Mouse (Mus musculus) embryonic facial prominence, embryonic 13.5 days (tissue): ENCODE results near the gene Ak7. TPM values are rescaled to one million over a fixed set of nuclear protein-coding genes. Genes with fewer than 3 reads are reported as not detected.

Experiments used
- ATAC-seq: fragments of 200-750 bp; cut with Nextera tagmentation; 2 replicates; pipeline ENCODE4 v1.8.0; 2017; ENCODE audit warnings: low read depth; ENCODE audit not compliant: insufficient number of reproducible peaks, insufficient read depth, low FRiP score, low TSS enrichment
- H3K27ac ChIP-seq: fragments of 300-500 bp; sonication (generic); 2 replicates; pipeline ENCODE4 v1.5.1; 2015; ENCODE audit warnings: moderate library complexity, mild to moderate bottlenecking, inconsistent platforms
- H3K27me3 ChIP-seq: fragments of 300-500 bp; sonication (generic); 2 replicates; pipeline ENCODE4 v1.6.1; 2015; ENCODE audit warnings: mild to moderate bottlenecking, inconsistent platforms
- H3K36me3 ChIP-seq: fragments of 300-500 bp; sonication (generic); 2 replicates; pipeline ENCODE4 v1.6.1; 2015; ENCODE audit warnings: mild to moderate bottlenecking, inconsistent platforms
- H3K4me1 ChIP-seq: fragments of 300-500 bp; sonication (generic); 2 replicates; pipeline ENCODE4 v1.6.1; 2015; ENCODE audit warnings: inconsistent platforms
- H3K4me2 ChIP-seq: fragments of 300-500 bp; sonication (generic); 2 replicates; pipeline ENCODE4 v1.6.1; 2015; ENCODE audit warnings: moderate library complexity, mild to moderate bottlenecking, inconsistent platforms
- H3K4me3 ChIP-seq: fragments of 300-500 bp; sonication (generic); 2 replicates; pipeline ENCODE4 v1.5.1; 2015; ENCODE audit warnings: mild to moderate bottlenecking, inconsistent platforms
- H3K9ac ChIP-seq: fragments of 300-500 bp; sonication (generic); 2 replicates; pipeline ENCODE4 v1.6.1; 2015; ENCODE audit warnings: mild to moderate bottlenecking, inconsistent platforms
- H3K9me3 ChIP-seq: fragments of 300-500 bp; sonication (generic); 2 replicates; pipeline ENCODE4 v1.6.1; 2016; ENCODE audit warnings: inconsistent platforms
- WGBS: fragments of 180-500 bp; shearing (Covaris S2); methylation state at CpG from one replicate; pipeline ENCODE4 v1.1.7; 2015; ENCODE audit warnings: mixed read lengths; 5-methylcytosine and 5-hydroxymethylcytosine counted together
- polyA plus RNA-seq: library from polyadenylated mRNA; unstranded; fragments of >200 nt; fragmentation: Nextera tagmentation; extraction: Ambion mirVana; gene quantifications from 2 replicates; pipeline ENCODE4 v1.2.1, GENCODE M21; 2015

The Ak7 gene
- 0.45 and 0.63 TPM in 2 replicates for polyA plus RNA-seq

GRCm38 (mm10) chr12:105705799-105706487, at the start of gene Ak7:
Gene Ak7 (plus strand): TSS chr12:105705976.
- H3K27ac ChIP-seq: no peak within 1 kb of the TSS
- peak within 1 kb of the TSS; percentile 51 for H3K4me2 ChIP-seq
- H3K9ac ChIP-seq: no peak within 1 kb of the TSS
- no peaks in the 10 kb centered on the region for H3K27me3 ChIP-seq
- no peaks in the 10 kb centered on the region for H3K9me3 ChIP-seq
- peak within 1 kb of the TSS; percentile 23 for H3K4me3 ChIP-seq
- peaks cover 12% of the 10 kb centered on the region for H3K36me3 ChIP-seq
- peaks cover 10% of the 10 kb centered on the region for H3K4me1 ChIP-seq
- ATAC-seq: peak; percentile 56; the same call in 1 of the 2 replicates
- 10% methylated on average over 22 of the region's 22 CpGs for WGBS

- no peak for ATAC-seq
These were observed 29.5 kb upstream of the Ak7 start for GRCm38 (mm10) chr12:105676274-105676673.

GRCm38 (mm10) chr12:105678211-105678610, 27.6 kb upstream of the Ak7 start:
- peaks cover 10% of the 10 kb centered on the region; the same call in 1 of the 2 replicates for H3K4me1 ChIP-seq
- no peak overlapping the region for H3K4me2 ChIP-seq
- ATAC-seq: no peak
- H3K36me3 ChIP-seq: peaks cover 41% of the 10 kb centered on the region
- 85% methylated on average over 7 of the region's 7 CpGs for WGBS
- H3K9me3 ChIP-seq: no peaks in the 10 kb centered on the region
- no peaks in the 10 kb centered on the region for H3K27me3 ChIP-seq
- no peak overlapping the region for H3K9ac ChIP-seq
- no peak overlapping the region for H3K4me3 ChIP-seq
- no peak overlapping the region for H3K27ac ChIP-seq

More at GRCm38 (mm10) chr12:105676274-105676673, 29.5 kb upstream of the Ak7 start:
- Histone ChIP-seq H3K27me3 (no peaks in the 10 kb centered on the region), H3K9me3 (no peaks in the 10 kb centered on the region), H3K4me3 (no peak overlapping the region), H3K27ac (no peak overlapping the region), H3K9ac (no peak overlapping the region), H3K36me3 (peaks cover 46% of the 10 kb centered on the region), H3K4me2 (no peak overlapping the region), H3K4me1 (no peaks in the 10 kb centered on the region)
- 95% methylated on average over 8 of the region's 8 CpGs for WGBS

DNA sequence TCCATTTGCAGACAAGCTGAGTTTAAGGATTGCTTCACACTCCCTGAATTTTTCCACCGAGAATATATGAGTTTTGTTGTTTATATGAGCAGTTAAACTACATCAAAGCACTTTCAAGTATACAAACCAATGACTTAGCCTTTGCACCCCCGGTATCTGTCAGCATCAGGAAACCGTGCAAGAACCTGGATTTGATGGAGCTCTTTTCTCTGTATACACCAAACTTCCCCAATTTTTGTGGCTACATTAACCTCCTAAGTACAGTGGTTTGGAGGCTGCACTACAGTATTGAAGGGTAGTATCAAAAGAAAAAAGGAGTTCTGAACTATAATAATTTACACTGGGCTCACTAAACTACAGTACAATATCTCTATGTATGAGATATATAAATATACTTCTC, 27.0 kb upstream of the Ak7 start:
- H3K4me1 ChIP-seq: peaks cover 16% of the 10 kb centered on the region
- H3K4me3 ChIP-seq: no peak overlapping the region
- peaks cover 35% of the 10 kb centered on the region for H3K36me3 ChIP-seq
- no peak overlapping the region for H3K4me2 ChIP-seq
- no peaks in the 10 kb centered on the region for H3K27me3 ChIP-seq
- ATAC-seq: no peak
- 91% methylated on average over 3 of the region's 3 CpGs for WGBS
- no peak overlapping the region for H3K27ac ChIP-seq
- no peak overlapping the region for H3K9ac ChIP-seq
- H3K9me3 ChIP-seq: no peaks in the 10 kb centered on the region

GRCm38 (mm10) chr12:105683933-105684901, 21.6 kb upstream of the Ak7 start, which contains the start of gene Gskip:
Gene Gskip (plus strand): TSS chr12:105684829.
- Histone ChIP-seq H3K4me2 (peak within 1 kb of the TSS; percentile 88), H3K9ac (peak within 1 kb of the TSS; percentile 95), H3K27me3 (no peaks in the 10 kb centered on the region), H3K4me3 (peak within 1 kb of the TSS; percentile 94), H3K4me1 (peaks cover 28% of the 10 kb centered on the region), H3K9me3 (no peaks in the 10 kb centered on the region), H3K27ac (peak within 1 kb of the TSS; percentile 91), H3K36me3 (peaks cover 2% of the 10 kb centered on the region)
- ATAC-seq: peak; percentile 60
- under 1% methylated on average over 41 of the region's 41 CpGs for WGBS

DNA sequence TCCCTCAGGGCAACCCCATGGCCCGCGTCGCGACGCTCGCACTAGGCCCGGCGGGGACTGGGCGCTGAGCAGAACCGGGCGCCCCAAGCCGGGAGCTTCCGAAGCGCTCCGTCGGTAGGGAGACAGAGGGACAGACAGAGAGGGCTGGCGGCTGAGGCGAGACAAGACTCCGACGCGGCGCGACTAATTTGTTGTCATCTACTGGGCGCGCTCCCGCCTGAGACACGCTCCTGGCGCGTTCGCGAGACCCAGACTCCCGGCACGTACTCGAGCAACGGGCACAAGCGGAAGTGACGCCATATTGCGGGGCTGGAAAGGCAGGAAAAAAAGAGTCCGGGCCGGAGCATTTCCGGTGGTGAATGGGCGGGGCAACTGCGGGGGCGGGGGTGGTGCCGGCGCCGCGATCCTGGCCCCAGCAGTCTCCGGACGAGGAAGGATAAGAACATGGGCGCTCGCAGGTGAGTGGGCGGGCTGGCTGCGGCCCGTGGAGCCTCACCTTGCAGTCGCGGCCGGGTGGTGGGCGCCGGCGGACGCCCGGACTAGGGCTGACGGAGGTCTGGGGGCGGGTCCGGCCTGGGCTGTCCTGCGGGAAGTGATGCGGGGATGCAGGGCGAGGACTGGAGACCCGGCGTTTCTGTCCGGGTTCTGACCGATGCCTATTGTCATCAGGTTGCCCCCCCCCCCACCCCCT, 20.6 kb upstream of the Ak7 start, which contains the start of gene Atg2b:
Gene Atg2b, minus strand, starts transcription at position 211 of the 691 bp plus-strand sequence.
- H3K9me3 ChIP-seq: no peaks in the 10 kb centered on the region
- peak within 1 kb of the TSS; percentile 91 for H3K27ac ChIP-seq
- peaks cover 28% of the 10 kb centered on the region for H3K4me1 ChIP-seq
- H3K4me2 ChIP-seq: peak within 1 kb of the TSS; percentile 88
- H3K27me3 ChIP-seq: no peaks in the 10 kb centered on the region
- peak within 1 kb of the TSS; percentile 95 for H3K9ac ChIP-seq
- peaks cover 11% of the 10 kb centered on the region for H3K36me3 ChIP-seq
- peak; percentile 83 for ATAC-seq
- under 1% methylated on average over 73 of the region's 73 CpGs for WGBS
- H3K4me3 ChIP-seq: peak within 1 kb of the TSS; percentile 94

- Histone ChIP-seq H3K4me1 (peaks cover 28% of the 10 kb centered on the region), H3K9me3 (no peaks in the 10 kb centered on the region), H3K27me3 (no peaks in the 10 kb centered on the region), H3K27ac (no peak overlapping the region), H3K36me3 (peaks cover 22% of the 10 kb centered on the region), H3K9ac (no peak overlapping the region), H3K4me3 (no peak overlapping the region; the same call in 1 of the 2 replicates), H3K4me2 (no peak overlapping the region)
- 93% methylated on average over 3 of the region's 3 CpGs for WGBS
- no peak for ATAC-seq
These were observed 19.0 kb upstream of the Ak7 start for GRCm38 (mm10) chr12:105686791-105687190.

DNA sequence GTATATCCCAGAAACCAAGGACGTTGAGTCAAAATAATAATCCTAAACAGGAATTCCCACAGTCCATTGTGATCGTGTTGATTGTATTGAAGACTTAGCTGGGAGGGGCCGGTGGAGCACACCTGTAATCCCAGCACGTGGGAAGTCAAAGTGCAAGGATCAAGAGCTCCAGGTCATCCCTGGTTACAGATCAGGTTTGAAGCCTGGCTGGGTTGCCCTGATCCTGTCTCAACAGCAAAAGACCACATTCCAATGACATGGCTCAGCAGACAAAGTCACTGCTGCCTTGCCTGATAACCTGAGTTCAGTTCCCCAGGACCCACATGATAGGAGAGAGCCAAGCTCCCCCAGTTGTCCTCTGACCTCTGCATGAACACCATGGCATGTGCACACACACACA, 18.4 kb upstream of the Ak7 start:
- Histone ChIP-seq H3K9me3 (no peaks in the 10 kb centered on the region), H3K4me2 (no peak overlapping the region), H3K4me3 (no peak overlapping the region), H3K9ac (no peak overlapping the region), H3K36me3 (peaks cover 28% of the 10 kb centered on the region), H3K4me1 (peaks cover 24% of the 10 kb centered on the region), H3K27me3 (no peaks in the 10 kb centered on the region), H3K27ac (no peak overlapping the region)
- no peak for ATAC-seq
- WGBS: 89% methylated on average over 4 of the region's 4 CpGs

- H3K27ac ChIP-seq: no peak overlapping the region
- no peaks in the 10 kb centered on the region for H3K9me3 ChIP-seq
- no peak overlapping the region for H3K9ac ChIP-seq
- no peak overlapping the region for H3K4me3 ChIP-seq
- H3K36me3 ChIP-seq: peaks cover 35% of the 10 kb centered on the region
- peaks cover 14% of the 10 kb centered on the region for H3K4me1 ChIP-seq
- WGBS: 81% methylated on average over 4 of the region's 4 CpGs
- no peaks in the 10 kb centered on the region for H3K27me3 ChIP-seq
- ATAC-seq: no peak
- H3K4me2 ChIP-seq: no peak overlapping the region
These were observed 17.2 kb upstream of the Ak7 start for GRCm38 (mm10) chr12:105688546-105688945.

GRCm38 (mm10) chr12:105689435-105689834, 16.3 kb upstream of the Ak7 start:
- WGBS: 91% methylated on average over 13 of the region's 13 CpGs
- H3K4me2 ChIP-seq: no peak overlapping the region

GRCm38 (mm10) chr12:105694021-105694420, 11.8 kb upstream of the Ak7 start:
- H3K27ac ChIP-seq: no peak overlapping the region
- no peak for ATAC-seq
- H3K36me3 ChIP-seq: peaks cover 51% of the 10 kb centered on the region
- no peak overlapping the region for H3K4me2 ChIP-seq
- H3K9me3 ChIP-seq: no peaks in the 10 kb centered on the region
- H3K4me3 ChIP-seq: no peak overlapping the region
- no peaks in the 10 kb centered on the region for H3K4me1 ChIP-seq
- no peaks in the 10 kb centered on the region for H3K27me3 ChIP-seq
- H3K9ac ChIP-seq: no peak overlapping the region
- 90% methylated on average over 2 of the region's 2 CpGs for WGBS

More at GRCm38 (mm10) chr12:105689435-105689834, 16.3 kb upstream of the Ak7 start:
- no peak for ATAC-seq
- Histone ChIP-seq H3K4me3 (no peak overlapping the region), H3K27ac (no peak overlapping the region), H3K4me1 (peaks cover 11% of the 10 kb centered on the region), H3K27me3 (no peaks in the 10 kb centered on the region), H3K9me3 (no peaks in the 10 kb centered on the region), H3K9ac (no peak overlapping the region), H3K36me3 (peaks cover 42% of the 10 kb centered on the region)
